Mouse (Mus musculus): ENCODE measurements around the gene Nosip. TPM values are rescaled to one million over a fixed set of nuclear protein-coding genes. Genes with fewer than 3 reads are reported as not detected.
"Not testable (repeated sequence)": the region's sequence is repeated elsewhere in the genome, so short reads cannot be mapped to it uniquely, and the experiment has no call there.

Nosip gene
- total RNA-seq, 4 experiments from 2014 or later = 24.5 to 31.0 (median 28.2) TPM

DNA sequence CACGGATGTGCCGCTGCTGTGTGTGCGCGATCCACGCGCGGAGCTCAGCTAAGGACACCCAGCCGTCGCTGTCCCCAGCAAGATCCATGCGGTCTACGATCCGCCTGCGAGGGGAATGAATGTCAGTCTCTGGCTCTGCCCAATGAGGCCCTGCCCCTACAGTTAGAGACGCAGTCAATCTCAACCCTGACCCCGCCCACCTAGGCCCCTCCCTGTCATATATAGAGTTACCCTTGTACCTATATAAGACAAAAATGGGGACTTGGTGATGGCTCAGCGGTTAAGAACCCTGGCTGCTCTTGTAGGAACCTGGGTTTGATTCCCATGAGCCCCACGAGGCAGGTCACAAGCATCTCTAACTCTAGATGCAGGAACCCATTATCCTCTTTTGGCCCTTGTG is 26.4 kb downstream of the Nosip start:
- DNase-seq (ENCODE audit: low spot score in 2 of 2) = no peak

DNA sequence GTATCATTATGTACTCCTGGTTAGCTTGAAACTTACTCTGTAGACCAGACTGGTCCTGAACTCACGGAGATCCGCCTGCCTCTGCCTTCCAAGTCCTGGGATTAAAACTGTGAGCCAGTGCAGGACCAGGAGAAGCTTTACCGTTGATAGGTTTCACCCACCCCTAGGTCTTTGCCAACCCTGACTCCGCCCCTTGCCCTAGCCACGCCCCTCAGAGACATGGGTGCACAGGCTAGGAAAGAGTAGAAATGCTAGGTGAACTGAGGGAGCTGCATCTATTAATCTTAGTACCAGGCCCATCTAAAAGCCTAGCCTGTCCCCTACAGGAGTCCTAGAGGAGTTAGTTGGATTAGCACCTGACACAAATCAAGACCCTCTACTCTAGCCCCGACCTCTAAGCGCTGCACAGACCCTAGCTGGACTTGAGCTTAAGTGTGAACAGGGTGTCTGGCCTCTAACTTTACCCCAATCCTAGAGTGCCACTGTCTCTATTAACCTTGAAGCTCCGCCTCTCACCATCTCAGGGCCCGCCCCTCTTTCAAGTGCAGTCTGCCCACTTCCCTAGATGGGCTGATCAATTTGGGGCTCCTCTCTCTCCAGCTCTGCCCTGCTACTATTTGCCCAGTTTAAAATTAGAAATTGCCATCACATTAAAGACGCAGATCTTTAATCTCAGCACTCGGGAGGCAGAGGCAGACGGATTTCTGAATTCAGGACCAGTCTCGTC is 28.2 kb downstream of the Nosip start:
- DNase-seq (ENCODE audit: low spot score in 2 of 2) = no peak

DNA sequence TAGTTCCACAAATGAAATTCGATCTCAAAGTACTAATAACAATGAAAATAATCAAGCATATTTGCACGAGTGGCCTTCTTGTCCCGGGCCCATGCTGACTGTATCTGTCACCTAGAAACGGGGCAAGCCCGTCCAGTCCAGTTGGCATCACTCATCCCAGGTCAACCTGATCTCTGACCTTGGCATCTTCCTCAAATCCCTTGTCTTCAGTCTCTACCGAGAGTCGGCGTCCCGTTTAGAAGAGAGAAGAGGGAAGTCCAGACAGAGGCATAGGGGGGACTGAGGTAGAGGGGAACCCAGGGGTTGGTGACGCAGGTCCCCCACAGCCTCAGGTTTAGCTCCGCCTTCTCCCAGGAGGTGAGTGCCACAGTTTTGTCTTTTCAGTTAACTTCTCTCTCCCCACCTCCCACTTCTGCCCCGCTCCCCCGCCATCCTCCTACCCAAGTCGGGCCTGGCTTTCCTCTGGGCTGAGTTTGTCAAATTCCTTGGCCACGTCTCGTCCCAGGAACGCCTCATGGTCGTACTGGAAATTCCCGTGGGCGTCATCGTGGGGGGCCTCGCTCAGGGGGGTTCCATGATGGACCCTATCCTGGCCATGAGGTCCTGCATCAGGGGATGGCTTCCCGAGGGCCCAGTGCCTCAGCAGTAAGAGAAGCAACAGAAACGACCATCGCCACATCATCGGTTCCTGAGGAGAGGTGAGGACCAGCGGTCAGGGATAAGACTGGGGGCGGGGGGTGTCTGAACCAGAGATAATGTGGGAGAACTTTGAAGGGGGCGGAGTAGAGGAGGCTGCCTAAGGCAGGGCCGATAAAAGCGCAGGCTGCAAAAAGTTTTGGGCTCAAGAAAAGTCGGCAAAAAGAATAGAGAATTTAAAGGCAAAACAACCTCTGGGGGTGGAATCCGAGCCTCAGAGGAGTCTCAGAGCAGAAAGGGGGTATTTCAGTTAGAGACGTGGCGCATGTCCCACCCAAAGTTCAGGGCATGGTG is 29.1 kb downstream of the Nosip start:
- no peak for DNase-seq (ENCODE audit: low spot score in 2 of 2)

DNA sequence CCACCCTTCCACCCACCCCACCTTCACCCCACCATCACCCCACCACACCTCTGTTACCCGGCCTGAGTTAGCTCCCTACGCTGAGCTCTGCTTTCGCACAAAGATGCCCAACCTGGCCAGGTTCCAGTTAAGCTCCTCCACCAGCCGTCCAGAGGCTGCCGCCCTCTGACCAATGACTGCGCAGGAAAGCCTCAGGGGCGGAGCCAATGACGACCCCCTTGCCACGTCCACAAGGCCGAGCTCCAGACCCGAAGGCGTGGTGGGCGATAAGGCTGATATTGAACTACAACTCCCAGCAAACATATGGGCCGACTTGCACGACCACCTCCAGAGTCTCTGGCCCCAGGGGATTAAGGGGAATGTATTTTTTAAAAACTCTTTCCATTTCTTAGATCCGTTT is 29.8 kb downstream of the Nosip start, which contains the start of gene Rcn3:
TSS of gene Rcn3 (minus strand) at position 174 of the 400 bp plus-strand sequence.
- DNase-seq (ENCODE audit: low spot score in 2 of 2) = peak; percentile 69 to 78

DNA sequence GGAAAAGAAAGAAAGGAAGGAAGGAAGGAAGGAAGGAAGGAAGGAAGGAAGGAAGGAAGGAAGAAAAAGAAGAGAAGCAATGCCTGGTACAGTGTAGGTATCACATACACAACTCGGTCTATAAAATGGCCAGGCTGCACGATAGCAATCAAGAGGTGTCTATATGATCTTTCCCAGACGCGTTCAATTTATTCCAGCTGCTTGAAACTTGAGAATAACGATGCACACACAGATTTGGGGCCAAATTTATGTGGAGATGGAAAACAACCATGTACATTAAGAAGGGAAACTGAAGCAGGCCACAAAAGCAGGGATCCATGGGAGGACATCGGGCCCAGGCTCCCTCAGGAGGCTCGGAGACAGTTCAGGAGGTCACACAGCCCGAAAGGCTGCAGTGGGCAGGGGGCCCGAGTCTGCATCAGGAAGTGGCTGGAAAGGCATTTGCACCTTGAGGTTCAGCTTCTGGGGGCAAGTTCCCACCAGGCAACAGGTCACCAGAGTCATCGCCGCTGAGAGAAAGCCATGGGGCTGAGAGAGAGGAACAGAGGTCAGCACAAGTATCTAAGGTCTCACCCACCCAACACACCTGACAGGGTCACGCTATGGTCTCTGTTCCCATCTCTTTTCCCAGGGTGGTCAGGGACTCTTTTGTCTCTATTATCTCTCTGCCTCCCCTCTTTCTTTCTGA is 30.7 kb downstream of the Nosip start:
- no peak for DNase-seq (ENCODE audit: low spot score in 2 of 2)

DNA sequence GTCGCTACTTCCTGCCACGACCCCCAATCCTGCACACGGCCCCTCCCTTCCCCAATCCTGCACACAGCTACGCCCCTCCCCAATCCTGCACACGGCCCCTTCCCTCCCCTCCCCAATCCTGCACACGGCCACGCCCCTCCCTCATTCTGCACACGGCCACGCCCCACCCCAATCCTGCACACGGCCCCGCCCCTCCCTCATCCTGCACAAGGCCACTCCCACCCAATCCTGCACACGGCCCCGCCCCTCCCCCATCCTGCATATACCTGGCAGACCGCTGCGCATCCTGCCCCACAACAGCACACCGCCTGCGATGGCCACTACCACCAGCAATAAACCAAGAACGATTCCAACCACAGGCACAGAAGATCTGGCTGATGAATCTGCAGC is 31.3 kb downstream of the Nosip start:
- DNase-seq (ENCODE audit: low spot score in 2 of 2) = no peak

DNA sequence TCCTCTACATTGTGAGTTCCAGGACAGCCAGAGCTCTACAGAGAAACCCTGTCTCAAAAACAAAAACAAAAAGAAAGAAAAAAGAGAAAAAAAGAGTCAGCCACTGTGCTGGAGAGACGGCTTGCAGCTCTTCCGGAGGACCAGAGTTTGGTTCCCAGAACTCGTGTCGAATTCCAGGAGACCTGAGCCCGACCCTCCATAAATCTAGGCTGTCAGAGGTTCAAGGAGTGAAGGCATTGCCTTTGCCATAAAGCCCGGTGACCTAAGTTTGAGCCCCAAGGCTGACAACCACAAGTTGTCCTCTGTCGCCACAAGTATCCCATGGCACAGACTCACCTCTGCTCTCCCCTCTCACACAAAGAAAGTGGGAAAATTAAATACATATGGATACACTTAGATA is 31.9 kb downstream of the Nosip start:
- no peak for DNase-seq (ENCODE audit: low spot score in 2 of 2)

DNA sequence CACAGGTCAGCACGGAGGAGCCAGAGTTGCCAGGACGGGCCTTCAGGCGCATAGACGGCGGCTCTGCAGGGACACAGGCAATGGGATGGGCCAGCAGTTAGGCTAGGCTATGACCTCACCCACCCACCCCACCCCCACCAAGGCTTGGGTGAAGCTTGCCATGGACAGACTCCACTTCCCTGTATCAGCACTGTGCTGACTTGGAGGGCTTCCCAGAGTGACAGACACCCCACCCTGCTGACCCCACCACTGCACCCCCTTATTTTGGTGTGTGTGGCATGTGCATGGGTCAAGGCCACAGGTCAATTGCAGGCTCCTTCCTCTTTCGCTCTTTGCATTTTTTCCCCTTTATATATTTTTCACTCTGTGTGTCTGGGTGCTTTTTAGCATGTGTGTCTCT is 33.1 kb downstream of the Nosip start:
- DNase-seq (ENCODE audit: low spot score in 2 of 2) = no peak

DNA sequence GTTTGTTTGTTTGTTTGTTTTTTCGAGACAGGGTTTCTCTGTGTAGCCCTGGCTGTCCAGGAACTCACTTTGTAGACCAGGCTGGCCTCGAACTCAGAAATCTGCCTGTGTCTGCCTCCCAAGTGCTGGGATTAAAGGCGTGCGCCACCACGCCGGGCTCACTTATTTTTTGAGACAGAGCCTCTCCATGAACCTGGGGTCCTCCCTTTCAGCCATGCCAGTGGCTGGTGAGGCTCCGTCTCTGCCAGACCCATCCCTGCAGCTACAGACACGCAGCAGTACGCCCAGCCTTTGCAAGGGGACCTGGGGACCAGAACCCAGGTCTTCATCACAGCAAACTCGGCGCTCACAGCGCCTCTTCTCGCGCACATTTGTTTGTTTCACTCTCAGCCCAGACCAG is 33.7 kb downstream of the Nosip start:
- DNase-seq (ENCODE audit: low spot score in 2 of 2) = not testable (repeated sequence)

DNA sequence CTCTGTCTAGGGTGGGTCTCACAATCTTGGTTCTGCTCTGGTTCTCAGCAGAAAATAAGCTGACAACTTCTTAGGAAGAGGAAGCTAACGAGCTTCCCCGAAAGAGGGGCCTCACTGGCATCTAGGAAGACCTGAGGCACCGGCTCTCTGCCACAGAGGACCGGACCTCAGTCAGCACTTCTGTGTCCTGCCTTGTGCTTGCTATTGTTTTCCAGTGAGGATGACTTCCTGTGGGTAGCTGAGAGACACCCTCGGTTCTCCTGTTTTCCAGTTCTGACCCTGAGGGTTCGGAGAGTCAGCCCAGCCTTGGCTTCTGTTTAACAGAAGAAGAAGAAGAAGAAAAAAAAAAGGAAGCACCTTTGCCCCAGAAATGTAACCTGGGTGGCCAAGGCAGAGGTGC is 35.2 kb downstream of the Nosip start:
- no peak for DNase-seq (ENCODE audit: low spot score in 2 of 2)

DNA sequence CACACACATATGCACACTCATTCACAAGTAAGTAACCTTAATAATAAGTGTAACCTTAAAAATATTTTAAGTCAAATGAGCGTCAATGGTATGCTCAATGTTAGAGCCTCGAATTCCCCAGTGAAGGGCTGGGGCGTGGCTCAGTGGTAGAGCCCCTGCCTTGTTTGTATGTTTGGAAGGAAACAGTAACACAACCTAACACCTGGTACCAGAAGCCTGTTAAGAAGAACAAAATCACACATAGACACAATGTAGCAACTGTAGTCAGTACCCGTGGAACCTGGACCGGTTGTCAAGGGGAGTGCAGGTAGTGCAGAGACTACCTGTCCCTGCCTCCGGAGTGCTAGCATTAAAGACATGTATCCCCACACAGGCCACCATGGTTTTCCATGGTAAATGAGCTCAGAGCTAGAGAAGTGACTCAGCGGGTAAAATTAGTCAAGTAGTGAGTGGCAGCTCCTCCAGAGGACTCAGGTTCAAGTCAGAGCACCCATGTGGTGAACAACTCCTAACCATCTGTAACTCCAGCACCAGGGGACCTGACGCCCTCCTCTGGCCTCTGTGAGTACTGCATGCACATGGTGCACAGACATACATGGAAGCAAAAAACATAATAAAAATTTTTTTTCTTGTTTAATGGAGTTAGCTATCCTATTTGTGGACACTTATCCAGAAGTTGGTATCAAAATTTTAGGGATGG is 36.5 kb downstream of the Nosip start:
- DNase-seq (ENCODE audit: low spot score in 2 of 2) = no peak

DNA sequence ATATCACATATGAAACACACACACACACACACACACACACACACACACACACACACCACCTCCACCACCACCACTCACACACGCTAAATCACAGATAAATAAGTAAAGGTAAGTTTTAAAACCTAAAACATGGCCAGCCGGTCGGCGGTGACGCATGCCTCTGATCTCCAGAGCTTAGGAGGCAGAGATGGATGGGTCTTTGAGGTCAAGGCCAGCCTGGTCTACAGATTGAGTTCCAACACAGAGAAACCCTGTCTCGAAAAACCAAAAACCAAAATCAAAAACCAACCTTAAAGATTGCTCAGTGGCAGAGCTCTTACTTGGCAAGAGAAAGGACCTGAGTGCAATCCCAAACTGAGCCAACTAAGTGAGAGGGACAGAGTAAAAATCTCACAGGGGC is 37.8 kb downstream of the Nosip start:
- no peak for DNase-seq (ENCODE audit: low spot score in 2 of 2)

DNA sequence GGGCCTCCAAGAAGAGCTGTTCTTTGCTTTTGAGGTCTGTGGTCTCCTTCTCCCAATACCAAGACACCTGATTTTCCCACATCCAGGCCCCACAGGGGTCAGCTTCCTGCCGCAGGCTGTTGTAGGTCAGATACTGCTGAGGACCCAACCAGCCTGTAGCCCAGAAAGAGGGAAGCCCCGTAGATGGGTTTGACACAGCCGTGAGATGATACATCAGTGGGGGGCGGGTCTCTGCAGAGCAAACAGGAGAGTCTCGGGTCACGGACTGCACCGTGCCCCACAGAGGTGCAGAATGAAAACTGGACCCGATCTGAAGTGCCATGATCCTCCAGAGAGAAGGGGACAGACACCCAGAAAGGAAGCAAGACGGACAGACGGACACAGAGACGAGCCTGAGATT is 40.2 kb downstream of the Nosip start:
- no peak for DNase-seq (ENCODE audit: low spot score in 2 of 2)

DNA sequence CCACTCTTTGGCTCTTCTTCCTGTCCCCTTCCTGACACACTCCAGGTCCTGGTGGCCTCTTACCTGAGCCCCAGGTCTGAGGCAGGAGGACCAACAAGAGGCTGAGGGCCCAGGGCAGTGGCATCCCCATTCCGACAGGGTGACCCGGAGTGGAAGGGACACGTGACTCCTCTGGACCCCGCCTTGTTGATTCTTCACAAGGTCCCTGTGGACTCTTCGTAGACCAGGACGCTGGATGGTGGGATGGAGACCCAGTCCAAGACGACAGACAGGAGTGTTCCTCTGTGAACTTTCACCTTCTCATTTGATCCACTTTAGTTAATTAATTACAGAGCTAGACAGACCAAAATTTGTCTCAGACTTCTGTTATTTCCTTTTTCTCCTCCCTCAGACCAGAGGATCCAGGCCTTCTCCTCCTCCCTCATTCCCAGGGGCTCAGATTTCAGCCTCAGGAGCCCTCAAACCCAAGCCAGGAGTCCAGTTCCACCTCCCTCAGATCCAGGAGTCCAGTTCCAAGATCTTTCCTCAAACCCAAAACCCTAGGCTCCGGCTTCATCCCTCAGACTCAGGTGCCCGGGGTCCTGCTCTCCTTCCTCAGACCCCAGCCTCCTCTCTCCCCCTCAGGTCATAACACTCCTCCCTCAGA is 40.8 kb downstream of the Nosip start:
- no peak for DNase-seq (ENCODE audit: low spot score in 2 of 2)

DNA sequence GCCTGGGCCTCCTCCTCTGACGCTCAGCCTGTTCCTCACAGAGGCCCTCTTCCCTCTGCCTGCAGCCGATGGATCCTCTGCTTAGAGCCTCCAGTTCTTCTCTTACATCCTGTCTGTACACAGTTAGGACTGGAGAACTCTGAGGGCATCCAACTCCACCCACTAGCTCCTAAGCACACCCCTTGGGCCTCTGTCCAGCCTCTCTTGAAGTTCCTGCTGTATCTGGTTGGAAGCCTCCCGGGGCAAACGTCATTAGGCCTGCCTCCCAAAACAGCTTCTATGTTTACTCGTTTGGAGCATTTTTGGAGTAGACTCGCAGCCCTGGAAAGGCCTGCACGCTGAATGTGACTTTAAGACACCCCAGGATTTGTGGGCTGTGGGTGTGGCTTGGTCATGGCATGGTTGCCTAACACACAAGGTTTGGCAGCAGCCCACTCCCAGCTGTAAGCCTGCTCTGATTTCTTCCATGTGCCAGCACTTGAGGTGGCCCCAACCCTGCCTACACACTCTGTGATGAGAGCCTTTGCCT is 41.5 kb downstream of the Nosip start, which contains the start of gene Fcgrt:
TSS of gene Fcgrt (minus strand) at position 200 of the 529 bp plus-strand sequence.
- DNase-seq (ENCODE audit: low spot score in 2 of 2) = peak; percentile 94 to 96

DNA sequence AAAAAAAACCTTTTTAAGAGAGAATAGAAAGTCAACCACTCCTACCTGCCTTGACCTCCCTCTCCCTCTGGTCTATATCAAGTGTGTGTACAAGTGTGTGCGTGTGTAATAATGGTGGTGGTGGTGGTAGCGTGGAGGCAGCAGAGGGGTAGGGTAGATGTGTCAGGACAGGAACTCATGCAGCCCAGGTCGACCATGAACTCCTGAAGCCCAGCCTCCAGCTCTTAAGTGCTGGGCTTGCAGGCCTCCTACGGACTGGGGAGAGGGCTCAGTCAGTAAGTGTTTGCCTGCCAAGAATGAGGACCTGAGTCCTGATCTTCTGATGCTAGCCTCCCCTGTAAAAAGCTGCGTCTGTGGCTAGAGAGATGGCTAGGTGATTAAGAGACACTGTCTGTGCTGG is 42.7 kb downstream of the Nosip start:
- DNase-seq (ENCODE audit: low spot score in 2 of 2) = no peak

DNA sequence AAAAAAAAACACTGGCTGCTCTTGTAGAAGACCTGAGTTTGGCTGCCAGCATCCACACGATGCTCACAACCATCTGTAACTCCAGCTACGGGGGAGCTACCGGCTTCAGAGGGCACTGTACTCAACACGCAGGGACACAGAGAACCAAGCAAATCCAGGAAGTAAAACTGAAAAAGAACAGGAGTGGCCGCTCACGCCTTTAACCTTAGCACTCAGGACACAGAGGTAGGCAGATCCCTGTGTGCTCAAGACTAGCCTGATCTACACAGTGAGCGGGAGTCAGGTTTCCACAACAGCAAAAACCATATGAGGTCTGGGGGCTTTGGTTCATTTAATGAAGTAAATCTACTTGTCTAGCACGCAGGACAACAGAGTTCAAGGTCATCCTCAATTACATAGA is 43.3 kb downstream of the Nosip start:
- DNase-seq (ENCODE audit: low spot score in 2 of 2) = no peak

DNA sequence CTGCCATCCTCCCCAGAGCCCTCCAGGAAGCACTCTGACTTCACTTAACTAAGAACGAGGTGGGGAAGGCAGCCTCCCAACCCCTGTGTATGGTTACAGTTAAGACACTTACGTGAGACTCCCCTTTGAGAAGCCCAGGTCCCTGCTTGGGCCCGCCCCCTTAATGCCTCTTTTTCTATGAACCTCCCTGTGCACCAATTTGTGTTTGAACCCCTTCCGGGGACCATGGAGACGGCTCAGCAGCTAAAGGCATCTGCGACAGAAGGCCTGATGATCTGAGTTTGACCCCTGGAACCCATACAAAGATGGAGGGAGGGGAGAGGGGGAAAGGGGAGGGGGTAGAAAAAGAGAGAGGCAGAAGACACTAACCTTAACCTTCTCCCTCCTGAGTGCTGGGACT is 44.2 kb downstream of the Nosip start:
- DNase-seq (ENCODE audit: low spot score in 2 of 2) = no peak

DNA sequence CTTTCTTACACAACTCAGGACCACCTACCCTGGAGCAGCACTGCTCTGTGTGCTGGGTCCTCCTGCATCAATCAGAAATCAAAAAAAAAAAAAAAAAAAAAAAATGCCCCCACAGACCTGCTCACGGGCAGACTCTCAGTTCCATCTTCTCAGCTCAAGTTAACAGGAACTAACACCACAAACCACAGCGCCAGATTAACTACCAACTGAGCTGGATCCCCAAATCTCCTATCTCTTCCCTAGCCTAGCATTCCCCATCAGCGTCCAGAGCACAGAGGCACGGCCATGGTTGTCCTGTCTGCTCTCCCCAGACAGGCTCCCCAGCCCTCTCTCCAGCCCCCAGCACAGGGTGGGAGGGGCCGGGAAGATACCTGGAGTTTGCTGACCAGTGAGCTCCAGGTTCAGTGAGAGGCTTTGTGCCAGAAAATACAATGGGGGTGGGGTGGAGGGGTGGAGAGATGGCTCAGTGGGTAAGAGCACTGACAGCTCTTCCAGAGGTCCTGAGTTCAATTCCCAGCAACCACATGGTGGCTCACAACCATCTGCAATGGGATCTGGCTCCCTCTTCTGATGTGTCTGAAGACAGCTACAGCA is 44.9 kb downstream of the Nosip start:
- DNase-seq (ENCODE audit: low spot score in 2 of 2) = no peak

DNA sequence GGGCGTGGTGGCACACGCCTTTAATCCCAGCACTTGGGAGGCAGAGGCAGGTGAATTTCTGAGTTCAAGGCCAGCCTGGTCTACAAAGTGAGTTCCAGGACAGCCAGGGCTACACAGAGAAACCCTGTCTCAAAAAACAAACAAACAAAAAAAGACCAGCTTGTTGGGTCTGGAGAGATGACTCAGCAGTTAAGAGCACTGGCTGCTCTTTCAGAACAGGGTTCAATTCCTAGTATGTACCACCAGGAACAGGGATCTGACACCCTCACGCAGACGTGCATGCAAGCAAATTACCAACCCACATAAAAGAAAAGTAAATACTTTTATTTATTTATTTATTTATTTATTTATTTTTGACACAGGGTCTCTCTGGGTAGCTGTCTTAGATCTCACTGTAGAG is 47.9 kb downstream of the Nosip start:
- not testable (repeated sequence) for DNase-seq (ENCODE audit: low spot score in 2 of 2)

Measured in gastrocnemius, adult 8-10 months (tissue).